Mouse (Mus musculus) CD4-positive, CD25-positive, alpha-beta regulatory T cell, adult 2 months (primary cell): ENCODE measurements around the gene Plekha5.
"Not testable (repeated sequence)": the region's sequence is repeated elsewhere in the genome, so short reads cannot be mapped to it uniquely, and the experiment has no call there.

ENCODE experiments used
- DNase-seq: peaks from one replicate; pipeline ENCODE4 v3.0.0-alpha.2; 2012; ENCODE audit warnings: low read depth, low spot score

The Plekha5 gene

DNA sequence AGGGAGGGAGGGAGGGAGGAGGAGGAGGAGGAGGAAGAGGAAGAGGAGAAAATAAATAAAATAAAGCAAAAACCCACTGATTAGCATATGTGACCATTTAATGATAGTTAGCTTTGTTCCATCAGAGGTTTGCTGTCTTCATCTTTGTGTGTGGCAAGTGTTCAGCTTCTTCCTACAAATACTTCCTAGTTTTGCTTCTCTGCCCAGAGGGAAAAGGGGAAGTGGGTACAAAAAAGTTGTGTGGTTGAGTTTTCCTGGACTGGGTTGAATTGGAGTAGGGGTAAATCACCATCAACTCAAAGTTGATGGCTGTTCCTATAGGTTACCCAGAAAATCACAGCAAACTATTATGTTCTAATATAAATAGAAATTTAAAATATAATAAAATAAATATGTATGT lies 65.7 kb downstream of the Plekha5 start:
- no peak for DNase-seq

DNA sequence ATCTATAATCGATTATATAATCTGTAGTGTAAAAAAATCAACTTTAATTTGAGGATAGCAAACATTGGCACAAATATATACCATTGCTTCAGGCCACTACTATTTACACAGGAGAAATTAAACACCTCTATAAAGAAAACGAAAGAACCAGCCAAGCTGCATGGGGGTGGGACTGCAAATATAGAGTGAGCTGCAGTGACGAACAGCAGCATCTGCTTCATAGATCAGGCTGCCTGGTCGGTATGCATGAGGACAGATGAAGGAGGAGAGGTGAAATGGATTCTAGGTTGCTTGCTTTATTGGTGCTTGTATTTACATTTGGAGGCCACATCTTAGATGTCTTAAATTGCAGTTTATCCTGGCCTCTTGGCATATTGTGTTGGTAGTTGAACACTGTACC lies 66.4 kb downstream of the Plekha5 start:
- DNase-seq: no peak

DNA sequence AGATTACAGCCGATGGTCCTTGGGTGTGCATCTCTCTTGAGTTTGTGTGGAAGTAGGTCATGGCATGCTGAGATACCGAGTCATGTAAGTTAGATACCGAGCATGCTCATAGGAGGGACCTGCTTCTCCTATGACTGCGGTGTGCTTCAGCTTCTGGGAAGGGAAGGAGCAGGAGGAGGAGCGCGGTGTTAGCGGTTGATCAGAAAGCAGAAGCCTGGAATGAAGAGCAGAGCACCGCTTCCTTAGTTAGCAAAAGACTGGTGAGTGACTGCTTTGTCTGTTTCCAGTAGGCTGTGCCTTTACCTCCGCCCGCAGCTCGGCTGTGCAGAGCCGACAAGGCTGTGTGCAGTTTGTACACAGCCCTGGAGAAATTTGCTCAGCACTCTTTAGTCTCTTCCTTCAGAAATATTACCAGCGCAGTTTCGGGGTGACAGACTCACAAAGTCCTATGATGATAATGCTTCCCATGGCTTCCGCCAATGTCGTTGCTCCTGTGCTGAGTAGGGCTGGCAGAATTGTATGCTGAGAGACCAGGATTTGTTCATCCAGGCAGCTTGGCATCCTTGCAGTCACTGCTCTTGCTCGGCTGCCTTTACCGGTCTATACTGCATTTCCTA lies 67.2 kb downstream of the Plekha5 start:
- no peak for DNase-seq

DNA sequence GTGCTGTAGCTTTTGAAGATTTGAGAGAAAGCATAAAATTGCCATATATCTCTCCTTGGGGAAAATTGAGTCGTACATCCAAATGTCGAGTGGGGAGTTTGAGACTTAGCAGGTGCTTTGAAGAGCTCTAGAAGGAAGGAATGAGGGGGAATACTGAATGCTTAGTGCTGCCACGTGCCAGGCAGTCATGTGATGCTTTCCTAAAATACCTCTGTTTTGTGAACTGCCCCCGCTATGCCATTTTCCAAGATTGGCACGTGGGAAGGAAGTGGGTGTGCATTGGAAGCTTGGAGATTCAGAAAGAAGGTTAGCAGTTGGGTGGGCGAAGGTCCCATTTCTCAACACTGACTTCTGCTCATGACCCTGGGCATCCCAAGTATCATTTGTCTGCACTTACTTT lies 68.2 kb downstream of the Plekha5 start:
- DNase-seq: no peak

DNA sequence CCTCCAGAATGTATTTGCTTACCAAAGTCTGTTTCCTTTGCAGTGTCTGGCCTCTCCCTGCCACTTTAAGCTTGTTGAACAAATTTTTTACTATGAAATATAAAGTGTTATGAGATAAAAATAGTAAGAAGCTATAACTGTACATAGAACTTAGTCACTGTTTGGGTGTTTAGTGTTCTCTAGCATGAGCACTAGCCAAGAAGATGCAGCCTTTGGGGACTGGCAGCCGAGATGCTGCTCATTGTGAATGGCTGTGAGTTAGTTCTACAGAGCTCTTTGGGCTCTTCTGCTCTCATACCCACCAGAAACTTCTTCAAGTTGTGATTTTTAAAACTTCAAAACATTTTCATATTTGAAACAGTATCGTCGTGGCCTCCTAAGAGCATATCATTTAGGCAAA lies 74.2 kb downstream of the Plekha5 start:
- DNase-seq: no peak

DNA sequence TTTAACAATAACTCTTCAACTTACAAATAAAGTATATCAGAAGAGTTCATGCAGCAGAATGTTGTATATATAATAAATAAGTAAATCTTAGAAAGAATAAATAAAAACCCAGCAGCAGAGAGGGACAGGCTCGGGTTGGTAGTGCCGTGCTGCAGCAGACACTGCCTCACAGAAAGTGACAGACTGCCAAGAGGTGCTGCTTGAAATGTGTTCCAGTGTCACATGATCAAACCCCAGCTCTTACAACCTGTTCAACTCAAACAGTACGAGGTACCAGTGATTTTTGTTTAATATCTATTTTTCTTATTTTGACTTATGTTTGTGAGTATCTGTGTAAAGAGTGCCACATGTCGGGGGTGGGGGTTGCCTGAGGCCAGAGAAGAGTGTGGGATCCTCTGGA lies 75.1 kb downstream of the Plekha5 start:
- no peak for DNase-seq

DNA sequence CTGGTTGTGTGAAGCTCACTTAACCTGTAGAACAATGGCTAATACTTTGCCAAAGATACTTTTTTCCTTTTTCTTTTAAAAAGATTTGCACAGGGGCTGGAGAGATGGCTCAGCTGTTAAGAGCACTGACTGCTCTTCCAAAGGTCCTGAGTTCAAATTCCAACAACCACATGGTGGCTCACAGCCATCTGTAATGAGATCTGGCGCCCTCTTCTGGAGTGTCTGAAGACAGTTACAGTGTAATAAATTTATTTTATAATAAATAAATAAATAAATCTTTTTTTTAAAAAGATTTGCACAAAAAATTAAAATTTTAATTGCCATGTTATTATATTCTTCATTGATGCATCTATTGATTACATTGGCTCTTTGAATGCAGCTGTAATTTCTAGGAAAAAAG lies 77.0 kb downstream of the Plekha5 start:
- not testable (repeated sequence) for DNase-seq

DNA sequence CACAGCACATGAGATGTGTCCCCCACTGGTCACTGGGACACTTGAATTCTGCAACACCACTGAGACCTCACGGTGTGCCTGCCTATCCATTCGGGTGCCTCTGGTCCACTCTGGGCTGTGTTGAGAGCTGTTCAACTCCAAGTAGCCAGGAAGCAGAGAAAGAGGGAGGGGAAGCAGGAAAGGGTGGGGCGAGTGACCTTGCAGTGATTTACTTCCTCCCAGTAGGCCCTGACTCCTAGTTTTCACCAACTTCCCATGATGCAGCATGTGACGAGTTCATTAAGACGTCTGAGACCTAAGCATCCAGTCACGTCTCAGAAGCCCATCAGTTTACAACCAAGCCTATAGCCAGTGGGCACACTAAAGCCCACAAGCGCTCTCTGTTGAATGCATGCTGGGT lies 78.0 kb downstream of the Plekha5 start:
- DNase-seq: no peak

DNA sequence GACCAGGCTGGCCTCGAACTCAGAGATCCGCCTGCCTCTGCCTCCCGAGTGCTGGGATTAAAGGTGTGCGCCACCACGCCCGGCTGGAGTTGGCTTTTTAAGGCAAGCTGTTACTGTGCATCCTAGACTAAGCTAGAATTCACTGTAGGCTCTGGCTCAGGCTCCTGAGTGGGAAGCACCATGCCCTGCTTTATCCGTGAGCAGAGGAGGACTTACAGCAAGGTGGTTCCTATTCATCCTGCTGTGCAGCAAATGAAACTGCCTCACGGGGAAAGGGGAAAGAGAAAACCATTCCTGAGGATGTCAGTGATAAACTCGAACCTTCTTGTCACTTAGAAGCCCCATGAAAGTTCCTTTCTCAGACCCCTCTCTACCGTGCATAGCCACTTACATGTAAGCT lies 80.9 kb downstream of the Plekha5 start:
- no peak for DNase-seq

DNA sequence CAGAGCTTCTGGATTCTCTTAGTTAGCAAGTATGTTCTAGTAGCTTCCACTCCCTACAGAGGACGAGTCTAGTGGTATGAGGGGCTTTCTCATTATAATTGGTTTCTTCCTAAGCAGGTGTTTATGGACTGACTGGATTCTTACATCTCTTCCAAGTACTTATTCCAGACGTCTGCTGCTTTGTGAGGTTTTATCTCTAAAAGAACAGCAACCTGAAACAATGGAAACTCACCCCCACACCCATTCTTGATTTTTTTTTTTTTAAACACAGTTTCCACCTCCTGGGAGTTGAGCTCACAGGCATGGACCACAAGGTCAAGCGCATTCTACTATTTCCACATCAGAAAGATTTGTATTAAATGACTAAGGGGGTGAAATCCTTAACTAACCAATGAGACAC lies 83.8 kb downstream of the Plekha5 start:
- no peak for DNase-seq

DNA sequence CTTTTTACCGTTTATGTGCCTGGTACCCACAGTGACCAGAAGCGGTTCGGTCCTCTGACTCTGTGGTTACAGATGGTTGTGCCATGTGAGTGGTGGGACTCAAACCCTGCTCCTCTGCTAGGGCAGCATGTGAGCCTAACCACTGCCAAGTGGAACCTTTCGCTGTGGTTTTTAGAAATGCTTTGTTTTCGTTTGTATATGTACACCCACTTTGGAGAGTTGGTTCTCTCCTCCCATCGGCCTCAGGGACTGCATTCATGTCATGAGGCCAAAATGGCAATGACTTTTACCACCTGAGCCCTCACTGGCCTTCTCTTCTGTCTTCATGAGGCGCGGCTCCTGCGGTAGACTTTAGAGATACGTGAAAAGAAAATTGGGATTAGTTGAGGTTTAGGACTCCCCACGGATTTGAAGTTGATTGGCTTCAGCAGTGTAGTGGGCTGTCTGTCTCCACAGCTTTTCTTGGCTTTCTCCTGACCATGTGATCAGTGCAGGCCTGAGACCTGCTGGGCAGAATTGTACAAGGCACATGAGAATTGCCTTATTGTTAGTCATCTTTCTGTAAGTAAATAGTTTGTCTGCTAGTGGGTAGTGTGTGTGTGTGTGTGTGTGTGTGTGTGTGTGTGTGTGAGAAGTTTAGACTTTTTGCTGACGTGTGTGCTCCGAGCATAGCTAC lies 84.8 kb downstream of the Plekha5 start:
- no peak for DNase-seq

DNA sequence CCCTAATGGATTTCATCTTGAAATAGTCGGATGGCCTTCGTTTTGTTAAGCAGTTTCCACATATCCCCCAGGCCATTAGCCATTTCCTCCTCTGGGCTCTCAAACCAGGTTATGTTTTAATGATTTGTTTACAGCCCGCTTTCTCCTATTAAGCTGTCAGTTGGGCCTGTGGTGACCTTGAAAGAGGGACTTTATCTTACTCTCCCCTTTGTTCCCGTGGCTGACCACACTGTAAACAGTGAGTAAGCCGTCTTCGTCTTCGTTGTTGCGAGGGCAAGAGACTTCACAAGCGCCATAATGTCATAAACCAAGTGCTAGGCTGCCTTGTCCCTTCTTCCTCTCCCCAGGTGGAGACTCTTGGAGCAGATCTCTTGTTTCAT lies 85.3 kb downstream of the Plekha5 start:
- DNase-seq: no peak

DNA sequence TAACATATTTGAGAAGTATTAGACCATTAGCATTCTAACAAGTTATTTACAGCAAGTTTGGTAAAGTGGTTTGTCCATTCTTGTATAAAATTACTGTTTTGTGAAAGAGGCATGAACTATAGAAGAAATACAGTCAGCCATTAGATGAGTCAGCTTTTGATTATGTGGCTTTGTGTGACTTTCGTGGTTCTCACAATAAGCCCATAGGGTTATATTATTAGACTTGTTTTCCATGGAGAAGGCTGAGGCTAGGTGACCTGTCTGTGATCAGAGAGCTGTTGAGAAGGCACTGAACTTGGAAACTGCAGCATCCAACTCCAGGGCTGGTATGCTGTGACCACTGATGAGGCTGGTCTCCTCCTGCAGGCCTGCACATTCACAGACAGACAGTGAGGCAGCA lies 88.2 kb downstream of the Plekha5 start:
- DNase-seq: no peak

DNA sequence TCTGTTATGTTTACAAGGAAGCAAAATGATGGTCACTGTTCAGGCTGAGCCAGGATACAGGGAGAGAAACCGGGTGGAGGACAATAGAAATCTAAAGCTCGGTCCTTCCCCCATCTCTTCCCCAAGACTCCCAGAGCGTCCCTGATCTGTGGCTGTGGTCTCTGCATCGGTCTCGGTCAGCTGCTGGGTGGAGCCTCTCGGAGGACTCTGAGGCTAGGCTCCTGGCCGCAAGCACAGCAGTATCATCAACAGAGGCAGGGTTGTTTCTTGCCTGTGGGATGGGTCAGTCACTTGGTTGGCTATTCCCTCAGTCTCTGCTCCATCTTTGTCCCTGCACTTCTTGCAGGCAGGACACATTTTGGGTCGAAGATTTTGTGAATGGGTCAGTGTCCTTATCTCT lies 88.6 kb downstream of the Plekha5 start:
- DNase-seq: no peak

DNA sequence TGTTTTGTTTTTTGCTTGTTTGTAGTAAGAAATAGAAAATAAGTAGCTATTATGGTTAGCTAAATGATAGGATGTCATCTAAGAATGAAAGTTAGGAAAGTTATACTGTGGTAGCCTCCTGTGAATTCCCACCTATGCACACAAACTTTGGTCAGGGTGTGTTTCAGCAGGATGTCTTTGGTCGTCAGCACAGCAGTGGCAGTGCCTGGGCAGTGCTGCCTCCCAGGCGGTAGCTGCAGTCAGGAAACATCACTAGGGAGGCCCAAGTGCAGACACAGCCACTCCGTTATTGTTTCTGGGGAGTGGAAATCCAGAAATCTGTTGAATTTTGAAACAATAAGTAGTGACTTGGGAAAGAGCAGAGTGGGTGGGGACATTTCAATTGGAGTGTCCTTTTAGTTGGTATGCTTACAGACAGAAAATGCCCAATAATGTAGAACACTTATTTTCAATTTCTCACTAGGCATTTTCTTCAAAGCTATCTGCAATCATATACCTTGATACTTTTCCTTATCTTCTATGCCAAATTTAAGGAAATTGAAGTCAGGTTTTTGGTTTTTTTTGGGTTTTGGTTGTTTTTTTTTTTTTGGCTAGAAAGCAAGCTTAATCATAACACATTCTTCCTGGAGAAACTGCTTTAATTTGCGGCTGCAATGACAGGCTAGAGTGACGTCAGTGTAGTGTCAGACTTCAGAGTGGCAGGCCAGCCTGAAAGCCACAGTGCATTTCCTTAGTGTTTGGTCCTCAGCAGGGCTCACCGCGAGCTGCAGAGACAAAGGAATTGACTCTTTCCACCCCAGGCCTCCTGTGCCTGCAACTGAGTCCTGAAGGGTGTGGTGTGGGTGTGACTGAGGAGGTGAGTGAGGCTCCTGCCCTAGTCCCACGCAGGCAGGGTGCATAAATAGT lies 90.6 kb downstream of the Plekha5 start:
- DNase-seq: peak; percentile 69

DNA sequence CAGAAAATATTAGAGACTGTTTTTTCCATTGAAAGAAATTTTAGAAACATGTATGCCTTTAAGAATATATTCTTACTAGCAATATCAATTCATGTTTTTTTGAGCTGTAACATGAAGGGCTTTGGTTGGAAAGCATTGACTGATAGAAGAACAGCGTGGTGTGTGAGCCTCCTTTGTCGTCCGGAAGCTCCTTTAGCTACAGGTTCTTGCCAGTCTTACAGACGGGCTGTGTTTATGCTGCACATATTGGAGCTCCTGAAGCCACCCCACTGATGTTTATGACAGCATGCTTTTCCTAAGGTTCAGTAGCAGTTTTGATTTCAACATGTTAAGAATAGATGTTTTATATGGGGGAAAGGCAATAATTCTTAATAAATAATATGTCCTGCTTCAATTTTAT lies 91.7 kb downstream of the Plekha5 start:
- no peak for DNase-seq

DNA sequence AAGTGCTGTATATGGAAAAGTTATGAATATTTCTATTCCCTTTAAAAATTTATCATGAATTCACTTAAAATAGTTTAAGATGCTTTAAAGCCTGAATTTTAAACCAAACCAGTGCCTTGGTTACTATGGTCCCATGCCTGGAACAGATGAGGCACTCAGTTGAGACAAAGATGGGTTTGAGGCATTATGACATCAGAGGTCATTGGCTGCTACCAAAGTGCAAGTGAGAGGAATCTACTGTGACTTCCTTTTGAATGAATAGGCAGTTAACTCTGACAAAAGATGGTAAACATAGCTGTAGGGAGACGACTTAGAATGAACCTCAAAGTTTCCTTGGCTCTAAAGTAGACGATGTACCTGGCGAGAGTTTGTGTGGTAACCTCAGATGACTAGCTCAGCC lies 92.3 kb downstream of the Plekha5 start:
- DNase-seq: no peak

DNA sequence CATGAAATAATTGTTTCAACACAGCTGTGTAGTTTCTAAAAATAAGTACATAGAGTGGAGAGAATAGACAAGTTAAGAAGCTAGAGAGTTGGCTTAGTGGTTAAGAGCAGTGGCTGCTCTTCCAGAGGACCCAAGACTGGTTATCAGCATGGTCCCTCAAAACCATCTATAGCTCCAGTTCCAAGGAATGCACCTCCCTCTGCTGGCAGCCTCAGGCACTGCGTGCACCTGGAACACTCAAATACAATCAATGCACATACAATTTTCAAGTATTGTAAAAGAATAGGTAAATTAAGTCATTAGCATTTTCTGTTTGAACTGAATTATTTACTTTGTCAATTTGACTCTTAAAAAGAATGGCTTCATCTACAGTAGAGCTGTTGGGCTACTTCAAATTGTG lies 93.3 kb downstream of the Plekha5 start:
- DNase-seq: peak; percentile 67

DNA sequence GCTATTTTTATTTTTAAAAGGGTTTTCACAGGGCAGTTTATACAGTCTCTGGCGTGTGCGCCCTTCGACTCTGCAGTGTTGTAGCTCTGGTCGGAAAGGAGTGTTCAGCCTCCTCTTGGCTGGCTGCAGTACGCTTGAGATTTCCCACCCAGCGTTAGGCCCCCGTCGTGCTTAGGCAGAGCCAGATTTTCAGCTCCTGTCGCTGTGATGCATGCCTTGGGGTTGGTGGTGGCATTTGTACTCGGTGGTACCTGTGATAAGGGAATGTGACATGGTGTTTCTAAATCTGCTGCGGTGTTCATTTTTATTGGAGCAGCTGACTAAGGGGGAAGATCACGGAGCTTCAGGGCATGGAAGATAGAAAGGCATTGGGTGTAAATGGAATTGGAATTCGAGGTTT lies 95.2 kb downstream of the Plekha5 start:
- no peak for DNase-seq

DNA sequence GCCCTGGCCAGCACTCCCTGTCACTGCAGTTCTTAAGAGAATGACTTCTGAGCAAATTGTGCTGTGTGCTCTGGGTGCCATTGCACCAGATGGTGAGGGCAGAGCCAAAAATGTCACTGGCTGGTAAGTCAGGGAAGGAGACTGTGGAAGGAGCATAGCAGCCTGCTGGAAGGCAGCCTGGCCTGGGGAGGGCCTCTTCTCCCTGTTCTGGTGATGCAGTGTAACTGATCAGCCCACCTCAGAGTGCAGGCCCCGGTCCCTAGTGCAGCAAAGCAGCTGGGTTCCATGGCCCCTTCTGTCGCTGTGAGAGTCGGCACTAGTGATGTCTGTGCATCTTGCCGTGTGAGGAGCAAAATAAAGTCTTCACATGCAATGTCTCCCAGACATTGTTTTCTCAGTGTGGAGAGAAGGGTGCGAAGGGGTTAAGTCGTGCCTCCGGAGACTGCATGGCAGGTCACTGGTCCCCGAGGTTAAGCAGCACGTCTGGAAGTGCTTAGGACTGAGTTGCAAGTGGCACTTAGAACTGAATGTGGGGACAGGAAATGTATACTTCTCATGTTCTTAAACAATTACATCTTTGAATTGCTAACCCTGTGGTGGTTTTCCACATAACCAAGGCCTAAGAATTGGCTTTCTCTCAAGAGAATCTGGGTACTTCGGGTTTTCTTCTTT lies 95.8 kb downstream of the Plekha5 start:
- DNase-seq: no peak

DNA sequence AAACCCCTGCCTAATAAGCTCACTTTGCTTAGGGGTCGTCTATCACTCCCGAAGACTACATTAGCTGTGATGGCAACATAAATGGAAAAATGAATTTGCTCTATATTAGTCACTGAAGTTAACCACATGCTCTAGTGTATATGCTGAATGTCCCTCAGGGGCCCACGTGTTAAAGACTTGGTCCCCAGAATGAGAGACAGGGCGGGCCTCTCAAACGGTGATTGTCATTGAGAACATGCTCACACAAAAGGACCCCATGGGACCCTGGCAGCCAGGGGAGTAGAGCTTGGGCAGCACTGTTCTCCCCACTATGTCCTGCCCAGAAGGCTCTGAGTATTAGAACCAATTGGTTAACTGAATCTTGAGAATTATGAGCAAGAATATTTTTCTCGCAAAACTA lies 97.1 kb downstream of the Plekha5 start:
- DNase-seq: no peak

DNA sequence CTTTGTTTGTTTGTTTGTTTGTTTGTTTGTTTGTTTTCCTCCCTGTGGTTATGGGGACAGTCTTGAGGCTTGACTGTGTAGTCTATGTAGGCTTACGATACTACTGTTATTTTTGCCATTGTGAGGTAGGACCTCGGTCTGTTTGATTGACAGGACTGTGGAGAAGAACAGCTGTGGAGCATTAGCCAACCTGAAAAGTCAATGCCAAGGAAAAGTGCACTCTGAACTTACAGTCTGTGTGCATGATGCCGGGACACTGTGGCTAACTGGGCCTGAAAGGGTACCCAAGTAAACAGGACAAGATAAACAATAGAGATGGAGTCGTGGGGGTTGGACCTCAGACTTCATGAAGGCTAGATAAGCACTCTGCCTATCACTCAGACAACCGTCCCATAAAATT lies 98.0 kb downstream of the Plekha5 start:
- DNase-seq: no peak
